10 mouse cellular contexts compared by ENCODE assay signal in the genomic region with DNA sequence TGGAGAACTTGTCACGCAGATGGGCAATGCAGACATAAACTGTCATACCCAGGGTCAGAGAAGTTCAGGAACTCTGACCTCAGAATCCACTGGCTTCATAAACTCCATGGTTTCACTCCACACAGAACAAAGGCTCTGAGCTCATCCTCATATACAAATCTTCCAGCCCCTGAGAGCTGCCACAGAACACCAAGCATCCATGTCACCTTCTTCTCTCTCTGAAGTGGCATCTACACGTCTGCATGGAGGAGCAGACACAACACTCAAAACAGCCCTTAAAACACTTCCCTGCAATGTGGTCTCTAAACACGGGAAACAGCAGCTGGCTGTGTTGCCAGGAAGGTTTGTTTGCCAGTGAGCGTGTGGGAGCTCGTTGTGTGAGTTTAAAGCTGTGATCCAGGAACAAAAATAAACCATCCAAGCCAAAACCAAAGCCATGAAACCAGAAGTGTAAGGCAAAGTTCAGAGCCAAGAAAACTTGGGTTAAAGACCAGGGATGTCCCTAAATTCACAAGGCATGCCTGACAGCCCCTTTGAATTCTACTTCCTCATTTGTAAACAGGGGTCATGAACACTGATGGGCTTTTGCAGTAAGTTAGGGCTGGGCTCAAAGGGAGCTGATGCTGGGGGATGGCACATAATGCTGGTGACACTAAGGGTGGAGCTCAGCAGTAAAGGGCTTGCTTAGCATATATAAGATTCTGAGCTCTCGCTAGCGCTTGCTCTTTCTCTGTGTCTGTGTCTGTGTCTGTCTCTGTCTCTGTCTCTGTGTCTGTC. TPM values are rescaled to one million over a fixed set of nuclear protein-coding genes. Genes with fewer than 3 reads are reported as not detected.
DNase-seq lines count a peak whose midpoint lies in the region; ATAC-seq and TF ChIP-seq lines count a peak whose summit lies in the region.
"Had no signal": no experiment of that assay in that cellular context is flagged by ENCODE, and none has a peak within 500 bp of the region (broad histone marks: within the 10 kb centered on the region; RNA-seq: fewer than 3 reads in every experiment).

No protein-coding gene starts in this region.

- peak overlapping the region; percentile 35; the same call in 1 of the 2 replicates for H3K27ac ChIP-seq in gastrocnemius, adult 2 months
- H3K27ac ChIP-seq: macrophage had no signal

- intact Hi-C loops in gastrocnemius, adult 2 months (cut with DNase I): no loop called here

- no peak for TF ChIP-seq CTCF in gastrocnemius, adult 2 months (IDR thresholded peaks at IDR 0.05)

- peak; percentile 66 for ATAC-seq in granulocyte monocyte progenitor cell, adult 5-6 weeks (replicated peaks; ENCODE audit: poor library complexity, severe bottlenecking)
- ATAC-seq: activated CD4-positive, CD25-positive, alpha-beta regulatory T cell, adult 4 months had no signal

- no peak overlapping the region for H3K4me3 ChIP-seq in gastrocnemius, adult 2 months
- peak overlapping the region; percentile 79 for H3K4me3 ChIP-seq in megakaryocyte, embryonic 14.5 days (replicated peaks)

- peaks cover 99% of the 10 kb centered on the region for H3K4me1 ChIP-seq in megakaryocyte, embryonic 14.5 days

- peak; percentile 43 for DNase-seq in gastrocnemius, adult 2 months
- DNase-seq in gastrocnemius, postnatal 4 days (ENCODE audit: low spot score in 2 of 2): no peak
- DNase-seq in ovary, postnatal 14 days (ENCODE audit: low spot score): peak; percentile 32
- no peak for DNase-seq in ovary, adult 18-20 months (ENCODE audit: low spot score)
- DNase-seq in kidney, postnatal 10 days: no peak
- DNase-seq in yolk sac, embryonic 10.5 days (ENCODE audit: low spot score): no peak

- no peaks in the 10 kb centered on the region for H3K27me3 ChIP-seq in megakaryocyte, embryonic 14.5 days (replicated peaks)

- H3K36me3 ChIP-seq in megakaryocyte, embryonic 14.5 days (replicated peaks; ENCODE audit: low read length): peaks cover 95% of the 10 kb centered on the region

- H3K9me3 ChIP-seq in megakaryocyte, embryonic 14.5 days: no peaks in the 10 kb centered on the region

RNA-seq across cellular contexts. Expression of a gene that starts 24.6 kb away (rescaled TPM):
- under 1 TPM; 0.33 to 0.45 TPM for total RNA-seq in gastrocnemius, adult 2 months (2021)
- total RNA-seq in gastrocnemius, postnatal 4 days (2021): 1 to 10 TPM; 5.3 to 5.6 TPM
- total RNA-seq in granulocyte monocyte progenitor cell, adult 5-6 weeks (2014; fragmentation: Nextera tagmentation): 5.9 and 8.3 TPM in 2 replicates
- total RNA-seq in granulocyte monocyte progenitor cell, adult 5-6 weeks (2017): 6.5 and 7.2 TPM in 2 replicates
- polyA plus RNA-seq in megakaryocyte, embryonic 14.5 days (2012; ENCODE audit: insufficient read depth, low replicate concordance): 85.5 and 255 TPM in 2 replicates

Comparison
In these comparisons a context has a peak if more than half of its experiments do, and no peak if none do; other contexts are left out.
1. DNase-seq: peak in gastrocnemius, adult 2 months (single experiment) and ovary, postnatal 14 days (single experiment); none in gastrocnemius, postnatal 4 days (0 of 2), ovary, adult 18-20 months (single experiment), kidney, postnatal 10 days (single experiment) and yolk sac, embryonic 10.5 days (single experiment).
2. RNA of a gene that starts 24.6 kb away (total RNA-seq): 5.9 to 8.3 TPM in granulocyte monocyte progenitor cell, adult 5-6 weeks and 5.3 to 5.6 TPM in gastrocnemius, postnatal 4 days; 0.33 to 0.45 TPM in gastrocnemius, adult 2 months; every median in the first group is over 4 times any median in the second.